Mouse (Mus musculus): ENCODE data around the gene Klhl3. TPM values are rescaled to one million over a fixed set of nuclear protein-coding genes. Genes with fewer than 3 reads are reported as not detected.
"Not testable (repeated sequence)": the region's sequence is repeated elsewhere in the genome, so short reads cannot be mapped to it uniquely, and the experiment has no call there.

Klhl3 gene
- total and polyA plus RNA-seq, 2 experiments from 2014 or later = 5.6 to 7.4 TPM

GRCm38 (mm10) chr13:58156031-58156430, 42.6 kb upstream of the Klhl3 start:
- TF ChIP-seq CTCF (IDR thresholded peaks at IDR 0.05; ENCODE audit: low read depth) (no peak), EP300 (IDR thresholded peaks at IDR 0.05; ENCODE audit: low read depth) (no peak)
- H3K27me3 ChIP-seq (ENCODE audit: control insufficient read depth, insufficient read depth, low read length) = no peaks in the 10 kb centered on the region
- 93% methylated on average over 2 of the region's 2 CpGs for WGBS
- H3K4me2 ChIP-seq (ENCODE audit: low read depth, low read length) = no peak overlapping the region
- no peak overlapping the region for H3K9ac ChIP-seq (replicated peaks; ENCODE audit: low read depth, low read length)
- ATAC-seq (ENCODE audit: insufficient read depth, low read depth) (no peak), DNase-seq (ENCODE audit: low spot score) (no peak)
- H3K4me3 ChIP-seq (ENCODE audit: low read depth, low read length) = no peak overlapping the region
- H3K9me3 ChIP-seq (replicated peaks; ENCODE audit: control insufficient read depth, low read length) = no peaks in the 10 kb centered on the region
- H3K36me3 ChIP-seq (replicated peaks; ENCODE audit: control insufficient read depth, insufficient read depth, low read length) = peaks cover 13% of the 10 kb centered on the region
- H3K4me1 ChIP-seq (ENCODE audit: control insufficient read depth, insufficient read depth) = no peaks in the 10 kb centered on the region; the same call in 1 of the 2 replicates
- no peak overlapping the region for H3K27ac ChIP-seq (ENCODE audit: low read depth)

GRCm38 (mm10) chr13:58150442-58150841, 37.0 kb upstream of the Klhl3 start:
- Histone ChIP-seq H3K4me2 (ENCODE audit: low read depth, low read length) (no peak overlapping the region), H3K36me3 (replicated peaks; ENCODE audit: control insufficient read depth, insufficient read depth, low read length) (no peaks in the 10 kb centered on the region), H3K27me3 (ENCODE audit: control insufficient read depth, insufficient read depth, low read length) (no peaks in the 10 kb centered on the region), H3K4me3 (ENCODE audit: low read depth, low read length) (no peak overlapping the region), H3K9ac (replicated peaks; ENCODE audit: low read depth, low read length) (no peak overlapping the region), H3K9me3 (replicated peaks; ENCODE audit: control insufficient read depth, low read length) (no peaks in the 10 kb centered on the region), H3K27ac (ENCODE audit: low read depth) (no peak overlapping the region), H3K4me1 (ENCODE audit: control insufficient read depth, insufficient read depth) (no peaks in the 10 kb centered on the region)
- no peak for ATAC-seq (ENCODE audit: insufficient read depth, low read depth)
- WGBS = 71% methylated on average over 11 of the region's 11 CpGs
- DNase-seq (ENCODE audit: low spot score) = no peak
- no peak for TF ChIP-seq EP300 (IDR thresholded peaks at IDR 0.05; ENCODE audit: low read depth)
- TF ChIP-seq CTCF (IDR thresholded peaks at IDR 0.05; ENCODE audit: low read depth) = no peak

- DNase-seq (ENCODE audit: low spot score) (no peak), ATAC-seq (ENCODE audit: insufficient read depth, low read depth) (no peak)
- Histone ChIP-seq H3K27ac (ENCODE audit: low read depth) (no peak overlapping the region), H3K9ac (replicated peaks; ENCODE audit: low read depth, low read length) (no peak overlapping the region), H3K4me2 (ENCODE audit: low read depth, low read length) (no peak overlapping the region), H3K27me3 (ENCODE audit: control insufficient read depth, insufficient read depth, low read length) (no peaks in the 10 kb centered on the region), H3K4me1 (ENCODE audit: control insufficient read depth, insufficient read depth) (no peaks in the 10 kb centered on the region), H3K9me3 (replicated peaks; ENCODE audit: control insufficient read depth, low read length) (no peaks in the 10 kb centered on the region), H3K4me3 (ENCODE audit: low read depth, low read length) (no peak overlapping the region), H3K36me3 (replicated peaks; ENCODE audit: control insufficient read depth, insufficient read depth, low read length) (no peaks in the 10 kb centered on the region)
- WGBS = 85% methylated on average over 3 of the region's 3 CpGs
- TF ChIP-seq EP300 (IDR thresholded peaks at IDR 0.05; ENCODE audit: low read depth) = no peak
- TF ChIP-seq CTCF (IDR thresholded peaks at IDR 0.05; ENCODE audit: low read depth) = no peak
Measured at GRCm38 (mm10) chr13:58149629-58150028, 36.2 kb upstream of the Klhl3 start.

DNA sequence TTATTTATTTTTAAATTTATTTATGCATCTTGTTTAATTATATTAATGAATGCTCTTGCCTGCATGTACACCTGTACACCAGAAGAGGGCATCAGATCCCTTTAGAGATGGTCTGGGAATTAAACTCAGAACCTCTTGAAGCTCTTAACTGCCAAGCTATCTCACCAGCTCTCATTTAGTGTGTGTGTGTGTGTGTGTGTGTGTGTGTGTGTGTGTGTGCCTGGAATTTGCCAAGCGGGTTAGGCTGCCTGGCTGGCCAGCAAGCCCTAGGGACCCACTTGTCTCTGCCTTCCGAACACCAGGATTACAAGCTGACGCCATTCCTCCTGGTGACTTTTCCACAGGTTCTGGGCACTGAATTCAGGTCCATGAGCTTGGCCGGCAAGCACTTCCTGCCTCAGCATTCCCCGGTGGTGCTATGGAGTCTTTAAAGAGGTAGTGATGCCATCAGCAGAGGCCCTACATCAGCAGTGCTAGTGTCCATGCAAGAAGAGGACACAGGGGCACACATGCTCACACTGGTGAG, 35.7 kb upstream of the Klhl3 start:
- Histone ChIP-seq H3K4me3 (ENCODE audit: low read depth, low read length) (peak overlapping the region; percentile 46), H3K27me3 (ENCODE audit: control insufficient read depth, insufficient read depth, low read length) (no peaks in the 10 kb centered on the region), H3K27ac (ENCODE audit: low read depth) (0 out of 2 replicates have a peak overlapping the region, but pooled peaks have one; percentile 23), H3K9me3 (replicated peaks; ENCODE audit: control insufficient read depth, low read length) (no peaks in the 10 kb centered on the region), H3K36me3 (replicated peaks; ENCODE audit: control insufficient read depth, insufficient read depth, low read length) (no peaks in the 10 kb centered on the region), H3K4me1 (ENCODE audit: control insufficient read depth, insufficient read depth) (no peaks in the 10 kb centered on the region), H3K4me2 (ENCODE audit: low read depth, low read length) (peak overlapping the region; percentile 71), H3K9ac (replicated peaks; ENCODE audit: low read depth, low read length) (no peak overlapping the region)
- peak; percentile 53 for DNase-seq (ENCODE audit: low spot score)
- WGBS = 28% methylated on average over 5 of the region's 5 CpGs
- ATAC-seq (ENCODE audit: insufficient read depth, low read depth) = peak; percentile 68
- peak; percentile 69 for TF ChIP-seq CTCF (IDR thresholded peaks at IDR 0.05; ENCODE audit: low read depth)
- no peak for TF ChIP-seq EP300 (IDR thresholded peaks at IDR 0.05; ENCODE audit: low read depth)

GRCm38 (mm10) chr13:58148256-58148831, 35.0 kb upstream of the Klhl3 start:
- WGBS = 2% methylated on average over 17 of the region's 17 CpGs
- H3K27ac ChIP-seq (ENCODE audit: low read depth) = no peak overlapping the region
- H3K9ac ChIP-seq (replicated peaks; ENCODE audit: low read depth, low read length) = no peak overlapping the region
- no peaks in the 10 kb centered on the region for H3K4me1 ChIP-seq (ENCODE audit: control insufficient read depth, insufficient read depth)
- H3K27me3 ChIP-seq (ENCODE audit: control insufficient read depth, insufficient read depth, low read length) = no peaks in the 10 kb centered on the region
- TF ChIP-seq EP300 (IDR thresholded peaks at IDR 0.05; ENCODE audit: low read depth) (no peak), CTCF (IDR thresholded peaks at IDR 0.05; ENCODE audit: low read depth) (no peak)
- H3K4me3 ChIP-seq (ENCODE audit: low read depth, low read length) = peak overlapping the region; percentile 46
- DNase-seq (ENCODE audit: low spot score) = peak; percentile 73
- H3K4me2 ChIP-seq (ENCODE audit: low read depth, low read length) = peak overlapping the region; percentile 71
- no peaks in the 10 kb centered on the region for H3K9me3 ChIP-seq (replicated peaks; ENCODE audit: control insufficient read depth, low read length)
- peak; percentile 88 for ATAC-seq (ENCODE audit: insufficient read depth, low read depth)
- no peaks in the 10 kb centered on the region for H3K36me3 ChIP-seq (replicated peaks; ENCODE audit: control insufficient read depth, insufficient read depth, low read length)

DNA sequence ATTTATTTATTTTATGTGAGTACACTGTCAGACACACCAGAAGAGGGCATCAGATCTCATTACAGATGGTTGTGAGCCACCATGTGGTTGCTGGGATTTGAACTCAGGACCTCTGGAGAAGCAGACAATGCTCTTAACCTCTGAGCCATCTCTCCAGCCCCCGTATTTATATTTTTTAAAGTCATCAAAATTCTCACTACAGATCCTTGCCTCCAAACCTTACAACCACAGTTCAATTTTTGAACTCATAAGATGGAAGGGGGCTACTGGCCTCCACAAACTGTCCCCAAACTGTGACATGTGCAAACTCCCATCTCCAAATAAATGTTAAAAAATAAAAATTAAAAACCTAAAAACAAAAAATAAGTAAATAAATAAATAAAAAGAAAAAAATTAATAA, 34.4 kb upstream of the Klhl3 start:
- 73% methylated on average over 1 of the region's 1 CpGs for WGBS
- Histone ChIP-seq H3K4me1 (ENCODE audit: control insufficient read depth, insufficient read depth) (no peaks in the 10 kb centered on the region), H3K27me3 (ENCODE audit: control insufficient read depth, insufficient read depth, low read length) (no peaks in the 10 kb centered on the region), H3K4me2 (ENCODE audit: low read depth, low read length) (no peak overlapping the region), H3K36me3 (replicated peaks; ENCODE audit: control insufficient read depth, insufficient read depth, low read length) (no peaks in the 10 kb centered on the region), H3K27ac (ENCODE audit: low read depth) (no peak overlapping the region), H3K9ac (replicated peaks; ENCODE audit: low read depth, low read length) (no peak overlapping the region), H3K9me3 (replicated peaks; ENCODE audit: control insufficient read depth, low read length) (no peaks in the 10 kb centered on the region), H3K4me3 (ENCODE audit: low read depth, low read length) (no peak overlapping the region)
- DNase-seq (ENCODE audit: low spot score) (no peak), ATAC-seq (ENCODE audit: insufficient read depth, low read depth) (no peak)
- TF ChIP-seq CTCF (IDR thresholded peaks at IDR 0.05; ENCODE audit: low read depth) = no peak
- no peak for TF ChIP-seq EP300 (IDR thresholded peaks at IDR 0.05; ENCODE audit: low read depth)

- WGBS = 97% methylated on average over 8 of the region's 8 CpGs
- H3K4me3 ChIP-seq (ENCODE audit: low read depth, low read length); DNase-seq (ENCODE audit: low spot score); H3K4me2 ChIP-seq (ENCODE audit: low read depth, low read length); H3K9ac ChIP-seq (replicated peaks; ENCODE audit: low read depth, low read length); H3K27me3 ChIP-seq (ENCODE audit: control insufficient read depth, insufficient read depth, low read length); H3K36me3 ChIP-seq (replicated peaks; ENCODE audit: control insufficient read depth, insufficient read depth, low read length); H3K4me1 ChIP-seq (ENCODE audit: control insufficient read depth, insufficient read depth); H3K9me3 ChIP-seq (replicated peaks; ENCODE audit: control insufficient read depth, low read length); ATAC-seq (ENCODE audit: insufficient read depth, low read depth); H3K27ac ChIP-seq (ENCODE audit: low read depth): not testable (repeated sequence)
Measured at GRCm38 (mm10) chr13:58146603-58147002, 33.2 kb upstream of the Klhl3 start.

Measured in heart, postnatal 0 days (tissue).